Mouse (Mus musculus) left cerebral cortex, adult 2 months (tissue): ENCODE results near the gene Stk38l. TPM values are rescaled to one million over a fixed set of nuclear protein-coding genes. Genes with fewer than 3 reads are reported as not detected.
"Not testable (repeated sequence)": the region's sequence is repeated elsewhere in the genome, so short reads cannot be mapped to it uniquely, and the experiment has no call there.

ENCODE experiments used
- DNase-seq, 2 experiments: peaks; one replicate each; pipeline ENCODE4 v3.0.0; 2021 to 2022; ENCODE audit warnings: low spot score in 2 of 2, mixed read lengths in 1 of 2; ENCODE audit errors: extremely low spot score in 1 of 2
- H3K27ac ChIP-seq: fragments of 200-600 bp; 2 replicates; pipeline ENCODE4 v1.8.1; 2022
- H3K4me3 ChIP-seq: fragments of 200-600 bp; 2 replicates; pipeline ENCODE4 v1.8.1; 2022
- CTCF ChIP-seq: fragments of 200-600 bp; IDR thresholded peaks from 2 replicates; pipeline ENCODE4 v1.8.1; 2022; ENCODE audit warnings: antibody characterized with exemption, mild to moderate bottlenecking, moderate library complexity
- intact Hi-C: fragments of 180-260 bp; cut with DNase I; formaldehyde crosslinking; loops from one replicate; pipeline ENCODE4 v1.15.1; 2025
- total RNA-seq, 2 experiments: library from RNA; stranded (reverse); gene quantifications; 2 replicates each; pipeline ENCODE4 v1.2.3; 2021

Stk38l gene
- total RNA-seq, 2 experiments from 2014 or later = 25.7 to 26.3 TPM

DNA sequence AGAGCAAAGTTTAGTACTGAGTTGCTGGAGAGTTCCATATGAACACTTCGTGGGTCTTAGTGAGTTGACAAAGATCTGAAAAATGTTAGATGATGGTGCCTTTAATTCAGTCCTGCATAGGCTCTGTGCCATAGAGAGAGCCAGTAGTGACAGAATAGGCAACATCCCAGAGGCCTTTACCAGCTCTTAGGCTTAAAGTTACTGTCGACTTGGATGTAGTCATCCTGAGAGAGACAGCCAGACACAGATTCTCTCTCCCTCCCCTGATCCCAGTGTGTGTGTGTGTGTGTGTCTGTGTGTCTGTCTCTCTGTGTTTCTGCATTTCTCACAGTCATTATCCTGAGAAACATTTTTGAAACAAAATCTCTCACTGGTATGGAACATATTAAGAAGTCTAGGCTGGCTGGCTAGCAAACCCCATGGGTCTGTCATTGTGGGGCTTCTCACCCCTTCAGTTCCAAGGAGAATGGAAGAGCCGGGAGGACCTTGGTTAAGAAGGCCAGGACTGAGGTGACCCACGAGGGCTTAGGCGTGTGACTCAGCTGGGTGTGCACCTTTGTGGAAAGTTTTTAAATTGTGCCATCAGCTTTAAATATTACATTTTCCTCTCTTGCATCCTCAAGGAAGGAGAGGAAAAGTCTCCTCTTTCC, 17.3 kb downstream of the Stk38l start:
- TF ChIP-seq CTCF = no peak
- intact Hi-C loops = no loop called here
- DNase-seq = no peak
- no peak overlapping the region for H3K27ac ChIP-seq
- H3K4me3 ChIP-seq = no peak overlapping the region

DNA sequence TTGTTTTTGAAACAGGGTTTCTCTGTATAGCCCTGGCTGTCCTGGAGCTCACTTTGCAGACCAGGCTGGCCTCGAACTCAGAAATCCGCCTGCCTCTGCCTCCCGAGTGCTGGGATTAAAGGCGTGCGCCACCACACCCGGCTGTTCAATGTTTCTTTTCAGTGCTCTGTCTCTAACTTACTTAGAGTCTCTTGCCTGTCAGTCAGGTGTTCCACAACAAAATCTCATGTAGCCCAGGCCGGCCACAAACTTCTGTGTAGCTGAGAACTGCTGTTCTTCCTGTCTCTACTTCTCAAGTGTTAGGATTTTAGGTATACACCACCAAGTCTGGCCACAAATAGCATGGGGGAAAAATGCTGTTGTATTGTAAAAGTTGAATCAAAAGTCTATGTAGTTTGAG, 19.5 kb downstream of the Stk38l start:
- H3K4me3 ChIP-seq, DNase-seq, intact Hi-C loops, H3K27ac ChIP-seq: not testable (repeated sequence)

DNA sequence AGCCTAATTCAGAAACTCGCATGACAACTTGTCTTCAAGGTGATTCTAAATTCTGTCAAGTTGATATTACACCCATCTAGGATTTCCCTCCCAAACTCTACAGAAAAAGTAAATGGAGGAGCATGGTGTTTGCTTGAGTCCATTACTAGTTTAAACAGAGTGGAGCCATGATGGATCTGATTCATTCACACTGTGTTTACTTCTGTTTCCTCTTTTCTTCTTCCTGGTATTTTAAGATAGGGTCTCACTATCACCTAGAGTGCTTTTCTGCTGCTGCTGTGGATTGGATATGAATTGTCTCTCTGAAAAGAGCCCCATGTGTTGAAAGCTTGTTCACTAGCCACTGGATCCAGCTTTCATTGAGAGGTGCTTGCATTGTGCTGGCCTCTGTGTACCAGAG, 20.4 kb downstream of the Stk38l start:
- Histone ChIP-seq H3K27ac (no peak overlapping the region), H3K4me3 (no peak overlapping the region)
- no peak for DNase-seq
- intact Hi-C loops = no loop called here
- no peak for TF ChIP-seq CTCF

DNA sequence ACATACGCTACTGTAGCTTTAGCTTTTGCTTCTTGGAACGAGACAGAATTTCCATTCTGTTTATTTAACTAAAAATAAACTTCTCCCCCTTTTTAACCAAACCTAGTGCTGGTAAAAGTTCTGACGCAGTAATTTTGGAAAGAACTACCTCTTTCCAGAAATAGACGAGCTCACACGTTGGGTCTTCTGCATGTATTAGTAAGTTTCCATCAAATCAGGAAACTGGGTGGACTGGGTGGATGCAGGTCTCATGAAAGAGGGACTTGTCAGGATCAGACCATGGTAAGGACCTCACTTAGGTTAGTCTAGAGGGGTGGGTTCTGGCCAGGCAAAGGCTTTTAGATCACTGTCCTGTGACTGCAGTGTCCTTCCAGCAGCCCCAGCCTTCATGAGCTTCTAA, 21.8 kb downstream of the Stk38l start:
- Histone ChIP-seq H3K4me3 (no peak overlapping the region), H3K27ac (no peak overlapping the region)
- intact Hi-C loops = no loop called here
- no peak for TF ChIP-seq CTCF
- no peak for DNase-seq

DNA sequence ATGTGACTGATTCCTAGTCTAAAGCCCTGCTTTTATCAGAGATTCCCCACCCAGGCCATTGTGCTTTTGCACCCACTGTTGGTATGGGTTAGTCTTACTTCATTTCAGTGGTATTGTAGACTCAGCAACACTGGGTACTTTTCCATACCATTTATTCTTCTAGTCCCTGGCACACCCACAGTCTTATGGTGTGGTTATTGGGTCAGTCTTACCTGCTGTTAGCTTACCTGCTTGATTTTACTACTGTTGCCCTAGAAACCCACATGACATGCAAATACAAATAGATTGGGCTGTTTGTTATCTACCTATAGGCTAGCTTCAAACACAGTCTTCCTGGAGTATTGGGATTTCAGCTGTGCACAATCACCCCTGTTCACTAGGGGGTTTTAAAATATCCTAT, 22.3 kb downstream of the Stk38l start:
- intact Hi-C loops = no loop called here
- TF ChIP-seq CTCF = no peak
- Histone ChIP-seq H3K4me3 (no peak overlapping the region), H3K27ac (no peak overlapping the region)
- DNase-seq = no peak

DNA sequence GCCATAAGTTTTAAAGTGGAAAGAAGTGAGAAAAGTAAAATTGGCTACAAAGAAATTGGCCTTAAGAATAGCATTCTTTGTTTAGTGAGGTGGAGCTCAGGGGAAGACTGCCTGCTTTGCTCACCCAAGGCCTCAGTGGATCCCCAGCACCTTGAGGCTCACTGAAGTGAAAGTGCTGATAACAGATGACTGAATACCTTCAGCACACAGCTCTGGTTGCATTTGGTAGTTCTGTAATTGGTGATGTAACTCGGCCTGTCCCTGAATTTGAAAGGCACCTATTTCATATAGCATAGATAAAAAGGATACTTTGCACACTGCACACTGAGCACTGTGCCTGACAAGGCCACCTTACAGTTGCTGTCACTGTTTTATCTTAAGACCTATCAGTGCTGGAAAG, 23.5 kb downstream of the Stk38l start:
- H3K4me3 ChIP-seq = no peak overlapping the region
- DNase-seq = no peak
- no peak for TF ChIP-seq CTCF
- H3K27ac ChIP-seq = no peak overlapping the region
- intact Hi-C loops = no loop called here

DNA sequence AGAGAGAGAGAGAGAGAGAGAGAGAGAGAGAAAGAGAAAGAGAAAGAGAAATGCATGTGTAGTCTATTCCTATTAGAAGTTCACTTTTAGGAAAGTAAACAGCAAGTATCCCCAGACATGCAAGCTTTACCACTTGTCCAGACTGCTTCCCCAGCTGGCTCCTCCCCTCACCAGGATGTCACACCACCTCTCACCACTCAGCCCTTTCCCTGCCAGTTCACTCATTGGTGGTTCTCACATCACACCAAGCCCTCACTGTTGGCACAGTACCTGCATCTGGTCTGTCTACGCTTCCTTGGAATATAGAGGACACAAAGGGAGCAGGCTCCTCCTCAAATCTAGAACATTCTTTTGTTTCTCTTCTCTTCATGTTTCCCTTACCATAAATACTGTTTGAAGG, 26.9 kb downstream of the Stk38l start:
- no peak for DNase-seq
- intact Hi-C loops = no loop called here

DNA sequence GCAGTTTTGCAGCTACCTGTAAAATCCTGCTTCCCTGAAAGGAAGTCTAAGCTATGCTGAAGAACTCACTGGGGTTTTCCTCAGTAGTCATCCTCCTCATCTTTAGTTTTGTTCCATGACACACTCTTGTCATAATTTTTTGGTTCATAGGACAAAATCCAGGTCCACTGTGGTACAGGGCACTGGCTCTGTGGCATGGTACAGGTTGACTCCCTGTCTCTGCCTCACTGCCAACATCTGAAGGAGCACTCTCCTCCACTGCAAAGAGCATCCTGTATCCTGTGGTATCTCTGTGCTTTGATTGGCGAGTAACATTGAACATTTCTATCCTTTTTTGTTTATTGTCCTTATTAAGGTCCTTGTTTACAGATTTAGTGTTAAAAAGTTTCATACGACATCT, 27.4 kb downstream of the Stk38l start:
- Histone ChIP-seq H3K4me3 (no peak overlapping the region), H3K27ac (no peak overlapping the region)
- TF ChIP-seq CTCF = no peak
- DNase-seq = no peak
- intact Hi-C loops = no loop called here

More for the DNA sequence above, 26.9 kb downstream of the Stk38l start:
- H3K4me3 ChIP-seq = no peak overlapping the region
- TF ChIP-seq CTCF = no peak
- H3K27ac ChIP-seq = no peak overlapping the region

DNA sequence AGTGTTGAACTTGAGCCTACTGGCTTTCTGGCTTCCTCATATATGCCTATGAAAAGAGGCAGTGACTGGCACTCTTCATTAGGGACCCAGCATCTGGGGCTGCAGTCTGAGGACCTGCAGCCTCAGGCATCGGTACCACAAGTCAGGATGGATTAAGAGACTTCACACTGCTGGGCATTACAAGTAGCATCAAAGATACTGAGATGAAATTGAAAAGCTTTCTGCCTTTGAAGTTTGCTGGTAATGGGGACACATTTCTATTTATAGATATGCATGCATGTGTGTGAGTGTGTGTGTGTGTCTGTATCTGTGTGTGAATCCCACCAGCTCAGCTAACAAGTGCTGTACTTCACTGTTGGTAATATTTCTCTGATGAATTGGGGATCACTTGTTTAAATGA, 27.8 kb downstream of the Stk38l start:
- TF ChIP-seq CTCF = no peak
- H3K27ac ChIP-seq = no peak overlapping the region
- intact Hi-C loops = no loop called here
- DNase-seq = no peak
- H3K4me3 ChIP-seq = no peak overlapping the region

DNA sequence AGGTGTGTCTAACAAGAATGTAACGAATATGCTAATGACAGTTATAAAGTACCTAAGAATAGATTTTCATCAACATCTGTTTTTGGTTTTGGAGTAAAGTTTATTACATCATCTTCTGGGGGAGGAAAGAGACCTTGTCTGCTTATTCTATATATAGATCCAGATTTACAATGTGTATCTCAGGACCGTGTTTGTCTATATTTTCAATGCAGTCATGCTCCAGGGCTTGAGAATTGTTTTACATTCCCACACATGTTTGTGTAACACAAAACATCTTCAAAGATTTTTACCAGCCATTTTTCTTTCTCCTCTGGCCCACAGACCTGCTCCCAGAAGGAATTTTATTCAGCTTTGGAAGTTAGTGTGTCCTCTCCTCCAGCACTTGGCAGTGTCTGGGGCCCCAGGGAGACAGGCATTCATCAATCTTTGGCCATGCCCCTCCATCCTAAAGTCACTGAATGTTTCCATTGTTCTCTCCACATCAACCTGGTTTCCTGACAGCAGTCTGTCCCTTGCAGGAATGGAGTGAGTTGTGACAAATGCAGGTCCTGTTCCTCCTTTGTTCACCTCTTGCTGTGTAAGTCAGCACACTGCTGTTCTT, 28.9 kb downstream of the Stk38l start:
- no peak overlapping the region for H3K4me3 ChIP-seq
- intact Hi-C loops = no loop called here
- DNase-seq = no peak
- TF ChIP-seq CTCF = no peak
- H3K27ac ChIP-seq = no peak overlapping the region

DNA sequence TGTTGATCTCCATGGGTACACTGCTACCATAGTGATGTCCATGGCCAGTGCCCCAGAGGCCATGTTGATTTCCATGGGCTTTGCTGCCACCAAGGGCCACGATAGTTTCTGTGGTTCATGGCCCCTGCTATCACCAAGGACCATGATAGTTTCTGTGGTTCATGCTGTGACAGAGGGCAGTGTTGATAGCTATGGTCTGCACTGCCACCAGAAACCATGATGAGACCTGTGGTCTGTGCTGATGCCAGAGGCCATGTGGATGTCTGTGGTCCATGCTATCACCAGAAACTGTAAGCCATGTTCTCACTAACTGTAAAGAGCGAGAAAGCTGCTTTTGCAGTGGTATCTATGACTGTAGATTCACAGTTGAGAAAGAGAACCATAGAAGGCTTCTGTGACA, 30.3 kb downstream of the Stk38l start:
- DNase-seq = no peak
- no peak for TF ChIP-seq CTCF

DNA sequence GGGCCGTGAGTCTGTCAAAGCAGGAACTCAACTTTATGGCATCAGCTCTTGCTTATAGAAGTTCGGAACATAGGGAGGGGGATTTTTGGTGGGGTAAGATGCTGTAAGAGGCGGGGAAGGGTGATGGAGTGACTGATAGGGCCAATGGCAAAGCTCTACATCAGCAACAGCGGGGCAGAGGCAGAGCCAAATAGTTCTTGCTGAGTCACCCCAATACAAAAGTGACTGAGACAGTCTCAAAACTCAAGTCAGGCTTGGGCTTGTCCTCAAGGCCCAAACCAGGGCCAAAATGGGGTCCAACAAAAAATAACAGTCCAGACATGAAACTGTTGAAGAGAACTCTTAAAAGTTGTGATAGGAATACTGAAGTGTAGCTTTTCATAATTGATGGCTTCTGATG, 30.9 kb downstream of the Stk38l start:
- H3K4me3 ChIP-seq = no peak overlapping the region
- TF ChIP-seq CTCF = no peak
- intact Hi-C loops = no loop called here

More for the DNA sequence above, 30.3 kb downstream of the Stk38l start:
- Histone ChIP-seq H3K4me3 (no peak overlapping the region), H3K27ac (no peak overlapping the region)
- intact Hi-C loops = no loop called here

DNA sequence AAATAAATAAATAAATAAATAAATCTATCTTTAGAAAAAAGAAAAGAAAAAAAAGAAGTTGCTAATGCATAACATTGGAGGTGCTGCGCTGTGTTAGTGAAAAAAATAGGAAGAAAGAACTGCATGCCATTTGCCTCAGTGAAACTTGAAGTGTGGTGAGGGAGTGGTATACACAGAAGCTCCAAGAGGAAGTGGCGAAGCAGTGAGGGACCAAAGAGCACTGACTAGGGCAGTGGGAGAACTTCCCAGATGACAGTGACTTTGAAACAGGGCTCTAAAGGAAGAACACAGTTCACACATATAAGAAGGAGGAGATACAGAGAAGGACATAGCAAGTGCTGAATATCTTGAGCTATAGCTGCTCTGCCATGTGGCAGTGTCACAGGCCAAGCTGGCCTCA, 34.2 kb downstream of the Stk38l start:
- H3K4me3 ChIP-seq = no peak overlapping the region
- H3K27ac ChIP-seq = no peak overlapping the region
- intact Hi-C loops = no loop called here
- TF ChIP-seq CTCF = no peak
- no peak for DNase-seq

More for the DNA sequence above, 30.9 kb downstream of the Stk38l start:
- no peak overlapping the region for H3K27ac ChIP-seq
- DNase-seq = no peak
